Mouse (Mus musculus): ENCODE data around the gene Dpagt1.
A peak's percentile ranks its signal among the peaks of the same experiment; 100 is the strongest.
"Not testable (repeated sequence)": the region's sequence is repeated elsewhere in the genome, so short reads cannot be mapped to it uniquely, and the experiment has no call there.

Gene Dpagt1

DNA sequence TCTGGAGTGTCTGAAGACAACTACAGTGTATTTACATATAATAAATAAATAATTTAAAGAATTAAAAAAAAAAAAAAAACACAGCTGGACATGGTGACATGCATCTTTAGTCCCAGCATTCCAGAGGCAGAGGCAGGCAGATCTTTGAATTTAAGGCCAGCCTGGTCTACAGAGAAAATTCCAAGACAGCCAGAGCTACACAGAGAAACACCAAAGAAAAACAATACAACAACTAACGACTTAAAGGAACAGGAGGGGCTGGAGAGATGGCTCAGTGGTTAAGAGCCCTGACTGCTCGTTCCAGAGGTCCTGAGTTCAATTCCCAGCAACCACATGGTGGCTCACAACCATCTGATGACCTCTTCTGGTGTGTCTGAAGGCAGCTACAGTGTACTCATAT is 51.5 kb downstream of the Dpagt1 start:
- DNase-seq (ENCODE audit: low read depth in 1 of 2, low spot score in 2 of 2): not testable (repeated sequence)

DNA sequence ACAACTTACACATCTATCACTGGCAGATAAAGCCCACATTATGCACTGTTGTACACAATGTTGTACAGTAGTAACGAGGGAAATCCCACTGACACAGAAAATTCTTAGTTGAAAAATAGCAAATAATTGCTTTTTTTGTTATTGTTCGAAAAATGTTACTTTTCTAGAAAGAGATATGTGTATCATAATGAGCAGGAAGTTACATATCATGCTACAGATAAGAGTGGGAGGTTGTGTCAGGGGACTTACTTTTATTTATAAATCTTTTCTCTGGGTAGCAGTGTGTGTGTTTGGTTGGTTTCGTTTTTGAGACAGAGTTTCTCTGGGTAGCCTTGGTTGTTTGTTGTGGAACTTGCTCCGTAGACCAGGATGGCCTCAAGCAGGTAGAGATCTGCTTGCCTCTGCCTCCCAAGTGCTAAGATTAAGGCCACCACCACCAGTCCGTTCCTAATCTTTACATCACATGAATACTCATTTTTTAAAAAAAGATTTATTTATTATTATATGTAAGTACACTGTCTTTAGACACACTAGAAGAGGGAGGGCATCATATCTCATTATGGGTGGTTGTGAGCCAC is 52.4 kb downstream of the Dpagt1 start:
- DNase-seq (ENCODE audit: low read depth in 1 of 2, low spot score in 2 of 2): no peak

DNA sequence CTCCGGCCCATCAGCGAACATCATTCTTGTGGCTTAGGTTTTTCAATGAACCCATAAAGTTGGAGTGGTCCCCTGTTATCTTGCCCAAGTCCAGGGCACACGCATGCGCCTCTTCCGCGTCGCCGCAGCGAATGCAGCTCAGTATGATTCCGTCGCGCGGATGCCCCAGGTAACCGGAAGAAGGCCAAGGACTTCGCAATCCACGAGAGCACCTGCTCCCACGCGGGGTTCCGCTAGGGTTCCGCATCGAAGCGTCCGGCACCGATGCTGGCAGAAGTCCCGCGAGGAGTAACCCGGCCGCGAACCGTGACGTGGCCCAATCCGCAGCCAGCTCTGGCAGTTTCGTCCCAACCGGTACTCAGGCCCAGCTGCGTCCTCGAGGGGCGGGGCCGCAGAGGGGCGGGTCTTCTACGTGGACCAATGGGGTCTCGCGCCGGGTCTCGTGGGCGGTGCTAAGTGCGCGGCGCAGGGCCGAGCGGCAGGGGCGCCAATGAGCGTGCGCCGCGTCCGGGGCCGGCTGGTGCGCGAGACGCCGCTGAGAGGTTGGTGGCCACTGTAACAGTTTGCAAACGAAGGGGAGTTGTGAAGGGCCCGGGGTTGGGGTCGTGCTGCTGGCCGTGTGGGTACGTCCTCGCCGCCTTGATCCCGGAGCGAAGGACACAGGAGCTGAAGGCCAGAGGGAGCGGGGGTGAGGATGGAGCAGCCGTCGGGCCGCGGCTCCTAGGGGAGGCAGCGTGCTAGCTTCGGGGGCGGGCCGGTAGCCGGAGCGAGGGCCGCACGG is 53.4 kb downstream of the Dpagt1 start, which contains the start of gene Hyou1:
Hyou1 (plus strand) TSS at position 437 of the 781 bp plus-strand sequence.
- DNase-seq (ENCODE audit: low read depth in 1 of 2, low spot score in 2 of 2): peak; percentile 99 to 100

DNA sequence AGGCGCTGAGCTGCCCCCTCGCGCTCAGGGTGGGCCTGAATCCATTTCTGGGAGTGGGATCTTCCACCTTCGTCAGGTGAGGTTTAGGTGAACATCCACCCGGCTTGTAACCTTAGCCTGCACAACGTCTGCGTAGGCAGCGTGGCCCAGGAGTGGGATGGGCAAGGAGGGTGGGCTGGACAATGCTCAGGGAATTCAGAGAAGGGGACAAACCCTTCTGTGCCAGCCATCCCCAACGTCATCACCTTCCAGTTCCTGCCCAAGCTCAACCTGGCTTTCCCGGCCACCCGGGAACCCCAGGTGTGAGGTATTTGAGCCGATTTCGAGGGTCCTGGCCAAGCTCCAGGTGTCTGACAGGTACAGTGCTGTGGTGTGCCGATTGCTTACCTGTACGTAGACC is 54.0 kb downstream of the Dpagt1 start:
- DNase-seq (ENCODE audit: low read depth in 1 of 2, low spot score in 2 of 2): no peak
